Mouse (Mus musculus) kidney, adult 18-20 months (tissue): ENCODE data around the gene Ankrd28.
A peak's percentile ranks its signal among the peaks of the same experiment; 100 is the strongest.

Experiments used
- DNase-seq: peaks from one replicate; pipeline ENCODE4 v3.0.0; 2021

Ankrd28 gene

GRCm38 (mm10) chr14:31697755-31698154 lies 132.7 kb downstream of the Ankrd28 start:
- no peak for DNase-seq

GRCm38 (mm10) chr14:31697346-31697745 lies 133.1 kb downstream of the Ankrd28 start:
- DNase-seq: no peak

- no peak for DNase-seq
Measured at GRCm38 (mm10) chr14:31696985-31697303, 133.5 kb downstream of the Ankrd28 start.

GRCm38 (mm10) chr14:31696206-31696984 lies 134.1 kb downstream of the Ankrd28 start:
- DNase-seq: no peak

- DNase-seq: no peak
Measured at GRCm38 (mm10) chr14:31692536-31692935, 137.9 kb downstream of the Ankrd28 start.

GRCm38 (mm10) chr14:31686231-31686630 lies 144.2 kb downstream of the Ankrd28 start:
- no peak for DNase-seq

- DNase-seq: no peak
Measured at GRCm38 (mm10) chr14:31685680-31686079, 144.8 kb downstream of the Ankrd28 start.

- DNase-seq: no peak
Measured at GRCm38 (mm10) chr14:31684343-31685040, 146.0 kb downstream of the Ankrd28 start.

- DNase-seq: no peak
Measured at GRCm38 (mm10) chr14:31683610-31684009, 146.8 kb downstream of the Ankrd28 start.

GRCm38 (mm10) chr14:31681931-31682555 lies 148.4 kb downstream of the Ankrd28 start:
- DNase-seq: no peak

GRCm38 (mm10) chr14:31681291-31681690 lies 149.2 kb downstream of the Ankrd28 start:
- DNase-seq: no peak

GRCm38 (mm10) chr14:31680656-31681055 lies 149.8 kb downstream of the Ankrd28 start:
- no peak for DNase-seq

GRCm38 (mm10) chr14:31671635-31672320 lies 158.7 kb downstream of the Ankrd28 start:
- DNase-seq: no peak

- no peak for DNase-seq
Measured at GRCm38 (mm10) chr14:31669642-31670490, 160.6 kb downstream of the Ankrd28 start.

GRCm38 (mm10) chr14:31669161-31669611 lies 161.3 kb downstream of the Ankrd28 start:
- peak; percentile 68 for DNase-seq

GRCm38 (mm10) chr14:31668326-31668725 lies 162.1 kb downstream of the Ankrd28 start:
- DNase-seq: no peak

- no peak for DNase-seq
Measured at GRCm38 (mm10) chr14:31667741-31668140, 162.7 kb downstream of the Ankrd28 start.

- DNase-seq: no peak
Measured at GRCm38 (mm10) chr14:31666931-31667705, 163.3 kb downstream of the Ankrd28 start.

- no peak for DNase-seq
Measured at GRCm38 (mm10) chr14:31665566-31665940, 164.9 kb downstream of the Ankrd28 start.

GRCm38 (mm10) chr14:31664903-31665565 lies 165.4 kb downstream of the Ankrd28 start:
- no peak for DNase-seq
